Mouse (Mus musculus): ENCODE measurements around the gene Gm47791.

Gm47791 gene

GRCm38 (mm10) chr1:82787414-82787813 lies 16.4 kb upstream of the Gm47791 start:
- DNase-seq (ENCODE audit: low spot score): peak; percentile 92

GRCm38 (mm10) chr1:82785546-82785945 lies 14.5 kb upstream of the Gm47791 start:
- peak; percentile 26 for DNase-seq (ENCODE audit: low spot score)

DNA sequence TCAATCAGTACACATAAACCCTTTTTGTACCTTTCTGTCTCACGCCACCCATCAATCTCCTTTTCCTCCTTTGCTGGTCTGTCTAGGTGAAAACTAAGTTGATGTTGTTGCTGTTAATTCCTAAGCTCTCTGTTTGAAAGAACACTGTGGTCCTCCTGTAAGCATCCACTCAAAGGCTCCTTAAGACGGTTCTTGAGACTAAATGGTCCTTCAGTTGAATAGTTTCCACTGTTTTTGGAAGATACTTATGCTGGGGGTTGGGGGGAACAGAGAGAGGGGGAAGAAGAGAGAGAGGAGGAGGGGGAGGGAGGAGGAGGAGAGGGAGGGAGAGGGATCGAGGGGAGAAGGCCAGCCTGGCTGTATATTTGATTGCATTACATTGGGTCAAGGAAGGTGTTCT lies 12.5 kb upstream of the Gm47791 start:
- no peak for DNase-seq (ENCODE audit: low spot score)

DNA sequence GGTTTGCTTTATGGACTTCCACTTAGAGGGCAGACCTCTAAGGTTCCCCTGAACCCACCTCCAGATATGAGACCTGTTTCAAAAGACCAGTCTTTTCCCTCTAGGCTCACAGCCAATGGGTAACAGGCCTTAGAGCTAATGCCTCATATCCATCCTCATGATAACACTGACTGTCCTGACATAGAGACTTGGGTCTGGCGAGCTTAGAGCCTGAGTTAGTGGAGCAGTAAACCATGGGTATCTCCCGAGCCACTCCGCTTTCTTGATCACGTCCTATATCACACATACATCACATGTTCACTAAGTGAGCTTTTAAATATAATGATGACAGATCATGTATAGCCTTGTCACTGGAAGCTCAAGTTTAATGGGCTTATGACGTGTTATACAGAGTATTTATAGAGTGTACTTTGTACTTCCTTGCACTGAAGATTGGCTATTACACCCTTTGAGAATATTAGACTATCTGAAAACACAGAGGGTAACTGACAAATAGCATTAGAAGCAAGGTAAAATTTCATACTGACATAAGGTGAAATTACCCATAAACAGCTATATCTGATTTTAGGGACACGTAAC lies 8.4 kb upstream of the Gm47791 start:
- no peak for DNase-seq (ENCODE audit: low spot score)

GRCm38 (mm10) chr1:82775293-82775692 lies 4.2 kb upstream of the Gm47791 start:
- DNase-seq (ENCODE audit: low spot score): no peak

- DNase-seq (ENCODE audit: low spot score): no peak
Measured at GRCm38 (mm10) chr1:82773208-82773607, 2.2 kb upstream of the Gm47791 start.

- DNase-seq (ENCODE audit: low spot score): no peak
Measured at GRCm38 (mm10) chr1:82772428-82772827, 1.4 kb upstream of the Gm47791 start.

DNA sequence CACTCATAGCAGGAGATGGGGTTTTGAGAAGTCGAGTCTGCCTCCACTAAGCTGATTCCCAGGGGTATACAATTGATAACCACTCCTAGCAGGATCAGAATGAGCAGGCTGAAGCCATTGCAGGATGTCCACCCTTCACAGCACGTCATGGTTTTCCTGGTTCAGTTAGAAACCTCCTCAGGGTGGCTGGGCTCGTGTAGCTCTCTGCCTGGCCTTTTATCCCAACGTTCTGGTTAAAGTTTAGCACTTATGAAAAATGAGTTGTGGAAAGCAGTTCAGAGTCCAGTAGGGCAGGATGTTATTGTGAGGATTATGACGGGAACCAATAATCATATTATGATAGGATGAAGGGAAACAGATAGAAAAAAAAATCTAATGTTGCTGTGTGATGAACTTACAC lies 2.8 kb downstream of the Gm47791 start, which contains the start of gene Tm4sf20:
Tm4sf20 (minus strand) TSS at position 193 of the 400 bp plus-strand sequence.
- DNase-seq (ENCODE audit: low spot score): no peak

DNA sequence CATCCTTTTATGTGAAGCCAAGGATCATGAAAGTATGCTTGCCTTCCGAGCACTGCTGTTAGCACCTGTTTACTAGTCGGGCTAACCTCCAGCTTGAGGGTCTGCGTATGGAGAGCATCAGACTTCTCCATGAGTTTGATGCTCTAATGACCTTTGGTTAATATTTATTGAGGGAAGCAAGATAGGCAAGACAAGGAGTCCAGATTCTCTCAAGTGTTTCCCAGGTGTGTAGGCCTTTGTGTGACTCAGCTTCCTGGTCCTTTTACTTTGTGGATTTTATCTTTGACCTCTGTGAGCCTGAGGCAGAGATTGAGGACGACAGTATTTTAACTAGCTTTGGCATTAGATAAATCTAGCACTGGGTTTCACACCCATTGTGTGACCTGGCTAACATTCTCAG lies 4.4 kb downstream of the Gm47791 start:
- no peak for DNase-seq (ENCODE audit: low spot score)

GRCm38 (mm10) chr1:82766227-82766626 lies 4.8 kb downstream of the Gm47791 start:
- DNase-seq (ENCODE audit: low spot score): no peak

GRCm38 (mm10) chr1:82762274-82762673 lies 8.8 kb downstream of the Gm47791 start:
- no peak for DNase-seq (ENCODE audit: low spot score)

- no peak for DNase-seq (ENCODE audit: low spot score)
Measured at GRCm38 (mm10) chr1:82761454-82762169, 9.4 kb downstream of the Gm47791 start.

GRCm38 (mm10) chr1:82759520-82759919 lies 11.5 kb downstream of the Gm47791 start:
- no peak for DNase-seq (ENCODE audit: low spot score)

DNA sequence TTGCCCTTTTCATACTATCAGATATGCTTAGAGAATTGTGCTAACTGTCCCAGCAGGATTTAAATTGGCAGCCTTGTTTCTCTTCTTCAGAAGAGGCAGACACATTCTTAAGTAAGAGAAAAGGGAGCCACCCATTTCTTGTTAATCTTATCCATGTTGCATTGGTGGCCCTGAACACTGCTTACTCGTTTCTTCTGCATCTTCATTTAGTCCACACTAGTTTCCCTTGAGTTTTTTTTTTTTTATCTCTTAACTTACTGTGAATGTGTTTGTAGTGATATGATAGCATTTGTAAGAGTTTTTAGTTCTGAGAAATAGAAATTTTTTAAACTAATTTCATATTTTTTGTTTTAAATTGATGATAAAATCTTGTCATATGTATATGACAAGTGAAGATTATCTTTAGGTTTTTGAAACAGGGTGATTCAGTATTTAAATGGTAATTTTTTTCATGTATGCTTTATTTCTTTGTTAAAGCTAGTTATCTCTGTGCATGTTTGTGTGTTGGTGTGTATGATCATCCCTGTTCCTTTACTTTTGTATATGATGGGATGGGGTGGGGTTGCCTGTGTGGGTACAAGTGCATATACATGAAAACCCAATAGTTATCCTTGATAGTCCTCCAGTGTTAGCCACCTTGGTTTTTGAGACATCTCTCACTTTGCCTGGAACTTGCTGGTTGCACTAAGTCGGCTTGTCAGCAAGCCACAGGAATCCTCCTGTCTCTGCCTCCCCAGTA lies 23.2 kb downstream of the Gm47791 start:
- DNase-seq (ENCODE audit: low spot score): no peak

DNA sequence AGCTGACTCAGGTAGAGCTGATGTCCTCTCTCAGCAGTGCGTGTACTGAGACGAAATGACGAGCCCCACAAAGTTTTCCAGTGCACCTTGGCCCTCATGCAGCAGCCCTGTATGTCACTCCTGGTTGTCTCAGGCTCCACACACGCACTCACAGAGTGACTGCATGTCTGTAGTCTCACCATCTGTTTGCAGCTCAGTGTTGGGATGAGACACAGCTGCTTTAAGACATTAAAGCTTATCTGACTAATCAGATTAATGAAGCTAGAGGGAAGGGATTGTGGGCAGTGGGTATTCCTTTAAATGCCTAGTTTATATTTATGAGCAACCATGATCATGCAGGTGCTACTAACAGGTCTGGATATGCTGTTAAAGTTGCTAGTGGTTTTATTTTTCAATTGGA lies 24.6 kb downstream of the Gm47791 start:
- no peak for DNase-seq (ENCODE audit: low spot score)

DNA sequence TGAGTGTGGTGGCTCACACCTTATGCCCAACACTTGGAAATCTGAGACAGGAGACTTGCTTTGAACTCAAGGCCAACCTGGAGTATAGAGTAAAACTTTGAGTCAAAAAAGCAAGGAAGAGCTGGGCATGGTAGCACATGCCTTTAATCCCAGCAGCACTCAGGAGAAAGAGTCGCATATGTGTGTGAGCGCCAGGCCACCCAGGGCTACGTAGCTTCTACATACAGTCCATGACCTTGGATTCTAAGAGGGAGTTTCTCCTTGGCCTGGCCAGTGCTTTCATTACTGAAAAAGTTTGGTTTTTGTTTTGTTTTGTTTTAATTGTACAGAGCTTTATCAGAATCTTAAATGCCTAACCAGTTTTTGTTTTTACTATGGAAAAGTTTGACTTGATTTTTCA lies 27.1 kb downstream of the Gm47791 start:
- no peak for DNase-seq (ENCODE audit: low spot score)

DNA sequence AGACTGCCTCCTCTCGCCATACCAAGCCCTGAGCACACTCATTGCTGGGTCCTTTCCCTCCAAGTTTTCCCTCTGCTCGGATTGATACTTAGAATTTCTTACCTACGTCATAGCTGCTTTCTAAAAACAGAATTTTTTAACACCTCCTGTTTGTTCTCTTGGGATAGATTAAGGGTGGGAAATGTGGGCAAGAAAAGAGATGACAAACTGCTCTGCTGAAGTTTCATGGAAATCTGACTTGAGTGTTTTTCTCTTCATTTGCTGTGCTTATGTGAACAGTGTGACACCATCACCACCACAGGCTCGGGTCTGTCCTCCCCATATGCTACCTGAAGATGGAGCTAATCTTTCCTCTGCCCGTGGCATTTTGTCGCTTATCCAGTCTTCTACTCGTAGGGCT lies 29.5 kb downstream of the Gm47791 start:
- no peak for DNase-seq (ENCODE audit: low spot score)

GRCm38 (mm10) chr1:82738066-82738465 lies 33.0 kb downstream of the Gm47791 start:
- DNase-seq (ENCODE audit: low spot score): peak; percentile 23

GRCm38 (mm10) chr1:82733357-82733756 lies 37.7 kb downstream of the Gm47791 start:
- no peak for DNase-seq (ENCODE audit: low spot score)

GRCm38 (mm10) chr1:82726482-82726881 lies 44.6 kb downstream of the Gm47791 start:
- no peak for DNase-seq (ENCODE audit: low spot score)

DNA sequence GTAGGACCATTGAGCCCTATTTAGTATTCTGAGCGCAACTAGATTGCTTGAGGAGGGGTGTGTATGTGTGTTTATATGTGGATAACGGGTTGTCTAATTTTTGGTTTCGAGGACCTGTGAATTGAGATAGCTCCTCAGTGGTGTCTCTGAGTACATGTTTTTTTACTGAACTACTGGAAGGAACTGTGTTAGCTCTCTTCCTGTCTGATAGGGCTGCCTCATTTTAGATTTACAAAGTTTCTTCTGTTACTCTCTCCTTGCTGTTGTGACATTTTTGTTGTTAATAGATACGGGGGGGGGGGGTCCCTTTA lies 45.2 kb downstream of the Gm47791 start:
- DNase-seq (ENCODE audit: low spot score): no peak

- peak; percentile 84 for DNase-seq (ENCODE audit: low spot score)
Measured at GRCm38 (mm10) chr1:82725026-82725874, 45.8 kb downstream of the Gm47791 start.
